Mouse (Mus musculus) fibroblast of lung, adult 2 months (primary cell): Measurements from ENCODE around the gene Ftsj3.

Experiments used
- DNase-seq: peaks from one replicate; pipeline ENCODE4 v3.0.0-alpha.2; 2011; ENCODE audit warnings: low read depth

The Ftsj3 gene

DNA sequence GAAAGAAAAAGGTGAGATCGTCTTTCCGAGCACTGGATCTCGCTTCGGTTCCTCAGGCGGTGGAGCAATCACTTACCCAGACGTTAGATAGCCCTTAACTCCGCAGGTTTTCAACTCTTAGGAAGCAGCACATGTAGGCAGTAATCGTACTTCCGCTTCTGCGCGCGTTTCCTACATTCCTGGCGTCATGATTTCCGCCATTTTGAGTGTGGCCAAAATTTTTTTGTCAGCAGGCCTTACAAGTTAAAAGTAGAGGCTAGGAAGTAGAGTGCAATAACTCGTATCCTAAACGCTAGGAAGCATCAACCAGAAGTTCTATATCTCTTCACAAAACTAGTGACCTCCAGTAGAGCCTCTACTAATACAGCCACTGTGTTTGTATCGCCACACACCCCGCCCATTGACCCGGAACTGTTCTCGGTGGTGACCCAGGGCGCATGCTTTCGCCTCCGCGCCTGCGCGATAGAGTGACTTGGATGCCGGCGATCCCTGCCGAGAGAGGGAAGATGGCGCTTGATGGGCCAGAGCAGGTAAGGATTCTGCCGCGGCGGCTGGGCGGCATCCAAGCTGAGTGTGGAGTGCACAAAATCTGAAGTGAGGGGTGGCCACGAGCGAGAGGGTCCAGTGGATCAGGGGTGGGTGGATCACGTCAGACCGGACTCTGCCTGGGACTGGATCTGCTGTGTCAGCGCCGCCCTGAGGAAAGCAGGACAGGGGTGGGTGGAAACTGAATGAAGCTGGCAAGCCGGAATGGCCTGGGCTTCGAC is at the start of gene Ftsj3, which contains the start of gene Psmc5:
TSS of gene Ftsj3 (minus strand) at position 395 of the 767 bp plus-strand sequence.
TSS of gene Psmc5 (plus strand) at position 470 of the 767 bp plus-strand sequence.
- DNase-seq = peak; percentile 88

DNA sequence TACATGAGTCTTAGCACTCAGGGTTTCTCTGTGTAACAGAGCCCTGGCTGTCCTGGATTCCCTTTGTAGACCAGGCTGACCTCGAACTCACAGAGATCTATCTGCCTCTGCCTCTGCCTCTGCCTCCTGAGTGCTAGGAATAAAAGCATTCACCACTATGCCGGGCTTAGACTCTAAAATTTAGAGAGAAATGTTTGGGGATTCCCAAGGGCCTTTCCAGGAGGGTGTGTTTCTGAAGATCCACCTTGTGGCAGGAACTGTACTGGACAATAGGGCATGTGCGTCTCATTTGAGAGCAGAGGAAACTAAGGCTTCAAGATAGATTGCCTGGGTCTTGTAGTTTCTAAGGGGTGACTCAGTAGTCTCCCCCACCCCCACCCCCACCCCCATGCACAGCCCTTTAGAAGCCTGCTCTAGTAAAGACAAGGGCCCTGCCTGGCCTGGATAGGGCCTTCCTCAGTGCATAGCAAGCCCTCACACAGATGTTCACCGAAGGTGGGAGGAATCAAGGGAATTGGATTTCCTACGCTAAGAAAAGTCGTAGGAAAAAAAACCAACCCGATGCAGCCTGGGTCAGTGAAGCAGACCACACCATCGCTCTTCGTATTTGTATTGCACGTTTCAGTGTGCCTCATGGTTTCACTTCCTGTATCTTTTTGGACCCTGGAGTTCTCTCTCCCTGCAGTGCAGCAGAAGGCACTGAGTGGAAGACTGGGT is 49.6 kb upstream of the Ftsj3 start:
- no peak for DNase-seq

DNA sequence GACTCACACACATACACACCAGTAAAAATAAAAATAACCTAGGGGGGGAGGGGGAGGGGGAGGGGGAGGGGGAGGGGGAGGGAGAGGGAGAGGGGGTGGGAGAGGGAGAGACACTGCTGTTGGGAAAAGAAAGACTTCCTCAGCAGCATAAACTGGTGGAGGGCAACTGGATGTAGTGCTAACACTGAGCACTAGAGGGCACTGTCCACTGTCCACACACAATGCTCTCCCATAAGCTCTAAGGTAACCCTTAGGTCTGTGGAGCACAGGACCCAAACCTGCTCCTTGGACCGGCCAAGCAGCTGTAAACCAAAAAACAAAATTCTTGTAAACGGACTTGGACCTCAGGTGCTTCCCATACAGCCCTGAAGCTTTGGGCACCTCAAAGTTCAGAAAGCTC is 46.8 kb upstream of the Ftsj3 start:
- peak; percentile 42 for DNase-seq

DNA sequence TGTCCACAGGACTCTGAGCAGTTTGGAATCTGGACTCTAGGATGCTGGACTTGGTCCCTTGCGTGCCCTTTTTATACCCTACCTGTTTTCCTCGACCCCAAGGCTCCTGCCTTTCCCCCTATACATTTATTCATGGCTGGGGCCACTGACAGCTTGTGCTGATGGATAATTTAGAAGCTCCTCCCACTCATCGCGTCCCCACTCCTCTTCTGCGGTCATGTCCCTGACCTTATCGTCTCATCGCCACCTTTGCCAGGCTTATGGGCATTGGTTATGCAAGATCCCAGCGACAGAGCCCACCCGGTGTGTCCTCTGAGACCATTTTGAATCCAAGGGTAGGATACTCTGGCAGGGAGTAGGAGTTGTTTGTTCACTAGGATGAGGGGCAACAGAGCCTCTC is 45.9 kb upstream of the Ftsj3 start, which contains the start of gene Gh:
TSS of gene Gh (minus strand) at position 101 of the 400 bp plus-strand sequence.
- DNase-seq = no peak

DNA sequence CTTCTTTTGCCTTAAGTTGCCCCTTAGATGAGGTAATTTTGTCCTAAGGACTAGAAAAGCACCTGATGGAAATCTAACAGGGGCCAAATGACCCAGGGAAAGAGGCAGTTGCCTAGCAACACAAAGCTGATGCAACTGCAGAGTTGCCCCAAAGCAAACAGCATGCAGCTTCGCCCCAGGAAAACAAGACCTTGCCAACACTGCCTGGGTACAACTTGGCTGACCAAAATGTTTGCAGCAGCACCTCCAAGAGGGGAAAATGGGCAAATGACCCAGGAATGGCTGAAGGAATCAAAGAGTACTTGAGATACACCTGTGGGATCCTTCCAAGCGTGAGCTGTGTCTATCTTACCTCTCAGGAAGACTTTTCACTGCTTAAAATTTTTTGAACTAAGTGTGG is 36.0 kb upstream of the Ftsj3 start:
- no peak for DNase-seq

DNA sequence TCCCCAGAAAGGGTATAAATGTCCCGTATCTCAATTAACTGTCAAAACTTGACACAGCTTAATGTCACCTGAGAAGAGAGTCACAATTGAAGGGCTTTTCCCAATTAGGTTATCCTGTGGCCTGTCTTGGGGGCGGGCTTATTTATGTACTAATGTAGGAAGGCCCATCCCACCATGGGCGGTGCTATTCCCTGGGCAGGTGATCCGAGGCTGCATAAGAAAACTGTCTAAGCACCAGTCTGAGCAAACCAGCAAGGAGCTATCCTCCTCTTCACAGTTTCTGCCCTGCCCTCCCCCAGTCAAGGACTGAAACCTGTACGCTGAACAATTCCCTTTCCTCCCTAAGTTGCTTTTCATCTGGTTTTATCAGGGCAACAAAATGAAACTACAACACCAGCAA is 34.5 kb upstream of the Ftsj3 start:
- no peak for DNase-seq

DNA sequence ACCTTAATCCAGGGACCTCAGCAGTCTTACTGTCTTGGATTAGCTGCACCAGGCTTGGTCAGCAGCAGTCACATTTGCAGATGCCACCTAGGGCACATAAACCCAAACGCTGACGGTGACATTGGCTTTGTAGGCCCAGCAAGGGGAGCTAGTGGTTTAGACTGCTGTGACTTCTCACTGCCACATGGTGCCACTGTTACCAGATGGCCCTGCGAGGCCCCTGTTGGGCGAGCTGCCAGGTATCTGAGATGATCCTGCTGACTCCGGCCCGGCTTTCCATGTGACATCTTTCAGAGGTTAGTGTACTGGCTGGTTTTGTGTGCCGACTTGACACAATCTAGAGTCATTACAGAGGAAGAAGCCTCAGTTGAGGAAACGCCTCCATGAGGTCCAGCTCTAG is 33.5 kb upstream of the Ftsj3 start:
- no peak for DNase-seq

DNA sequence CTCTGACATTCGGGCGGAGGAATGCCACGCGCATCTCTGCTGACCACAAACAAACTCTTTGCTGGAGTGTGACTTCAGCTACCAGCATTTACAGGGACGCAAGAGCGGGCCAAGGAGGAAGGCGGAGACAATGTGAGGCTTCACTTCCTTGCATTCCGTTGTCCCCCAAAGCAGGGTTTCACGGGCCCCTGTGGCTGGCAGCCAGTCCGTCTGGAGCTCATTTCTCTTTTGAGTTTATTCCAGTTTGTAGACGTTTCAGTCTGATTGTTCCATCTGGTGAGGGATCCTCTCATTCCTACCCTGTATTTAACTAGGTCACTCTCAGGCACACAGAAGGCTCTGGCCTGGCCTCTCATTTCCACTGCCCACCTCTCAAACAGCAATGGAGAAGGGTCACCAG is 31.1 kb upstream of the Ftsj3 start:
- no peak for DNase-seq

DNA sequence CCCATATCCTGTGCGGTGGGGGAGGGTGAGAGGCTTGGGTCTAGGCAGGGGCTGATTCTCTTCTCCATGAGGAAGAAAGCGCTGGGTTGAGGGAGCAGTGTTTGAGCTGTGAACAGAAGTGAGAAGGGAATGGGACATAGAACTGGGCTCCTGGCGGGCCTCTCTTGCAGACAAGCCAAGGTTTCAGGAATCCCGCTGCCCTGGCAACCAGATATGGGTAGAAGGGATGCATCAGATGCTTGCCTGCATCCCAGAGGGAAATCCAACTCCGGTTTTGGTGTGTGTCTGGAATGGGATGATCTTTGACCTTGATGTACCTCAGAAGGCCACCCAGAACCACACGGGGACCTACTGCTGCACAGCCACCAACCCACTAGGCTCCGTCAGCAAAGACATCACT is 30.3 kb upstream of the Ftsj3 start:
- DNase-seq = no peak

DNA sequence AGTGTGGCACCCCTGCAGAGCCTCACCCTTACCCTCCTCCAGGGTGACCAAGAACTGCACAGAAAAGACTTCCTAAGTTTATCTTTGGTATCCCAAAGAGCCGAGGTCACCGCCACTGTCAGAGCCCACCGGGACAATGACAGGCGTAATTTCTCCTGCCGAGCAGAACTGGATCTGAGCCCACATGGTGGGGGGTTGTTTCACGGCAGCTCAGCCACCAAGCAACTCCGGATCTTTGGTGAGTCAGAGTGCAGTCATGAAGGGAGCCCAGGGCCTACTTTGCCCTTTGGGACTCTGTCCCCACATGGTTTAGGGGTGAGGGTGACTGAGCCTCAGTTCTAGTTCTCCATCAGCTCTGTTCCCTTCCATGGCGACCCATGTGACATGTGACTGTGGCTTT is 28.2 kb upstream of the Ftsj3 start:
- DNase-seq = no peak

DNA sequence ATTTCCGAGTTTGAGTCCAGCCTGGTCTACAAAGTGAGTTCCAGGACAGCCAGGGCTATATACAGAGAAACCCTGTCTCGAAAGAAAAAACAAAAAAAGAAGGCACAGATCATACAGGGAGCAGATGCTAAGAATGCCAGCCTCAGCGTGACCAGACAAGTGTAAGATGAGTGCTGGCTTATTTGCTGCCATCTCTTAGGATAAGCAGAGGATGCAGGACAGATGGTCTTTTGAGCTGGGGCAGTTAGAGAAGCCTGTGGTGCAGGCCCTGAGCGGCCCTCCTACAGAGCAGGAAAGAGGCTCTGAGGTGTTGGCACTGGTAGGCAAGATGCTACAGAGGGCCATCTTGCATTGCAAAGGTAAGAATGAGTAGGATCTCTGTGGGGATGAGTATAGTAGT is 27.5 kb upstream of the Ftsj3 start:
- DNase-seq = no peak

DNA sequence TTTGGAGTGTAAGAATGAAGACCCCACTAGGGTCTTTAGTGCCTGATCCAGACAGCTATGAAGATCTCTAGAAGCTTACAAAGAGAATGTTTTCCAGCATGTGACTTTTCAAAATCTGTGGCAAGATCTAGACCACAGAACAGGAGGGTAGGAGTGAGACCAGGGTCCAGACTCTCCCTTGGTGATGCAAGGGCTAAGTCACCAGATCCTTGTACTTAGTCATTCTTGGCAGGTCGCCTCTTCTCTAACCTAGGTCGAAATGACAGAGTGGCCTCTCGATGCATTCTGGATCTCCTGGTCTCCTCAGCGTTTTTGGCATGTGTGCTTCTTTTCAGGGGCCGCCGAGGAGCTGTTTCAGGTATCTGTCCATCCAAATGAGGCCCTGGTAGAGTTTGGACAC is 26.6 kb upstream of the Ftsj3 start:
- no peak for DNase-seq

DNA sequence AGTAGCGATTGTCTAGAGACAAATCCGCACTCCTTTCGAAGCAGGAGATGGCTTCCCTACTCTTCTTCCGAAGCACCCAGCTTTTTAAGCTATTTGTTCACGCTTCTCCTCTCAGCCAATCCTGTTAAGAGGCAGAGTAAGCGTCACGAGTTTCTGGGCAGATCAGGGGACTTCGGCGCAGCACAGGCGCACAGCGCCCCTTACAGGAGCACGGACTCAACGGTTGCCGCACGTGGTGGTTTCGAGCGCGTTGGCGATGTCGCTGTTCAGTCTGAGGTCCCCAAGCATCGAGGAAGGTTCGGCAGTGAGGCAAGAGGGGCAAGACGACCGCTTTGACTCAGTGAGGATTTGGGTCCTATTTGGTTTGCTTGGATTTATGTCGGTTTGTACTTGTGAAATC is 20.6 kb upstream of the Ftsj3 start, which contains the start of gene Tcam1:
TSS of gene Tcam1 (plus strand) at position 219 of the 400 bp plus-strand sequence.
- DNase-seq = peak; percentile 95

DNA sequence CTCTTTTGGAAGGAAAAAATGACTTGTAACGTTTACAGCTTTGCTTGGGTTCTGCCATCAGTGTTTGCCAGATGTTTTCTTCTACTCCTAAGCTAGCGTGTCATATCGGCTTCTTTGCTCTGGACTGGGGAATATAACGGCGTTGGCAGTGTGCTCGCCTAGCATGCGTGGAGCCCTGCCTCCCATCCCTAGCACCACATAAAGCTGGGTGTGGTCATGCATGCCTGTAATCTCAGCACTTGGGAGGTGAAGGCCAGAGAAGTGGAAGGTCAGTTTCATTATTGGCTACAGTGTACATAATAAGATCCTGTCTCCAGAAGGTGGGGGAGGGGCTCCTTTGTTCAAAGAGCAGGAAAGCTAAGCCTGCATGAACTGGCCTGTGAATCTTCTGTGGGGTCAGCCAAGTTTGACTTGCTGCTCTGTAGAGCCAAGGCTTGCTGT is 19.1 kb upstream of the Ftsj3 start:
- DNase-seq = no peak

DNA sequence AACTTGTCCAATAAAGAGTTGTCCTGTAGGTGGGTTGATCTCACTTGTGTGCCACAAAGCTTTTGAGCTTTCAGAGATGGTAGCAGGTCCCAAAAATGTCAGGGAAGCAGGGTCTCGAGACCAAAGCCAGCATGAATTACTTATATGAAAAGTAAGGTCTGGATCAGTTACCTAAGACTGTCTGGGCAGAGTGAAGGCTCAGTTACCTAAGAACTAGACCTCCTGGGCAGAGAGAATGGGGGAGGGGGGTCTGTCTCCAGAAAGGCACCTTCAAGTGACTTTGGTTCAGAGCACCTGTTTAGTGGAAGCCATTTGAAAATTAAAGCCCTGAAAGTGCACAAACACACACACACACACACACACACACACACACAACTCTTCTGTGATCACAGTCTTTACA is 18.5 kb upstream of the Ftsj3 start:
- no peak for DNase-seq

DNA sequence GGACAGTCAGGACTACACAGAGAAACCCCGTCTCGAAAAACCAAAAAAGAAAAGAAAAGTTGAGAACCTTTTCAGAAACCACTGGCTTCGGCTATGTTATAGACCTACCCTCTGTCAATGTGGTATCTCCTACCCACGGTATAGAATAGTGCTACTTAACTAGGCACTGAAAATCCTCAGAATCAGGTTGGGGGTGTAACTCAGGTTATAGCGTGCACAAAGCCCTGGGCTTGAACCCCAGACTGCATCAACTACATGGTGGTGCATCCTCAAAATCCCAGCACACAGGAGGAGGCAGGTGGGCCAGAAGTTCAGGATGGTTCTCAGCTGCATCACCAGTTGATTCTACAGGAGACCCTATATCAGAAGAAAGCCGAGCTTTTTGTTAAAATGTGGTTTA is 17.9 kb upstream of the Ftsj3 start:
- DNase-seq = no peak

DNA sequence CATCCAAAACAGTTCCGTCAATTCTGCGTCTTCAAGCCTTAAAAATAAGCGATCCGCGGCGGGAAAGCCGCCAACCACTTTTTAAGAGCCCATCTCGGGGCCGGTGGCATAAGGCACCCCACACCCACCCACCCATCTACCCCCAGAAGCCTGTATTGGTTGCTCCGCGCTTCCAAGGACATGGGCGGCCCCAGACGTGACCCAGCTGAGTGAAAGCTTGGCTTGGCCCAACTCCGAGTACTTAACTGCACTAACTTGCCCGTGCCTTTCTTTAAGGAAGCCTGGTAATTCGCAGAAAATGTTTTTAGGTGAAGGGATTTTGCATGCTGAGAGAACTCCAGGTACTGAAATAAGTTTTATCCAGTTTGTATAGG is 17.4 kb upstream of the Ftsj3 start:
- no peak for DNase-seq

DNA sequence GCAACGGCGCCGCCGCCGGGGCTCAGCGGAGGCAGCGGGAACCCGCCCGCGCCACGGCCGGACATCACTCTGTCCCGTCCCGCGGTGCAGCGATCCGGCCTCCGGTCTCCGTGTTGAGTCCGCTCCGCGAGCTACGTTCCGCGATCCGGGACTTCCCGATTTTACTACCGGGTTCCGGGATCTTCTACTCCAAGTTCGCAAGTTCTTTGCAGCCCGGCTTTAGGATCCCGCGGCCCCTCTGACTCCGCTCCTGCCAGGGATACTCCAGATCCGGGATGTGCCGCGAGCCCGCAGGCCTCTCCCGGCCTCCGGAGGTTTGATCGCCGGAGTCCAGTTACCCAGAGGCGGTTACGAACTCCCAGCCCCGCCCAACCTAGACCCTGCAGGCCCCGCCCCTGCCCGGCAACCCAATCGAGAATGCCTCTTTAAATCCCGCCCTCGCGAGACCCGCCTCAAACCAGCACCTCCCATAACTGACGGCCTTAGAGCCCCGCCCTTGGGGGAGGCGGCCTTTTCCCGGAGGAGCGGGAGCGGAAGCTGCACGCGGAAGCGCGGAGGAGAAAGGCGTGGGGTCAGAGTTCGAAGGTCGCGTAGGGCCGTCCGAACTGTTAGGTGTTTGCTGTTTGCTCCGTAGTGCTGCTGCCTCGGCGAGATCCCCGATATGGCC is 16.9 kb upstream of the Ftsj3 start, which contains the start of gene Smarcd2:
TSS of gene Smarcd2 (minus strand) at position 329 of the 667 bp plus-strand sequence.
- DNase-seq = peak; percentile 97

DNA sequence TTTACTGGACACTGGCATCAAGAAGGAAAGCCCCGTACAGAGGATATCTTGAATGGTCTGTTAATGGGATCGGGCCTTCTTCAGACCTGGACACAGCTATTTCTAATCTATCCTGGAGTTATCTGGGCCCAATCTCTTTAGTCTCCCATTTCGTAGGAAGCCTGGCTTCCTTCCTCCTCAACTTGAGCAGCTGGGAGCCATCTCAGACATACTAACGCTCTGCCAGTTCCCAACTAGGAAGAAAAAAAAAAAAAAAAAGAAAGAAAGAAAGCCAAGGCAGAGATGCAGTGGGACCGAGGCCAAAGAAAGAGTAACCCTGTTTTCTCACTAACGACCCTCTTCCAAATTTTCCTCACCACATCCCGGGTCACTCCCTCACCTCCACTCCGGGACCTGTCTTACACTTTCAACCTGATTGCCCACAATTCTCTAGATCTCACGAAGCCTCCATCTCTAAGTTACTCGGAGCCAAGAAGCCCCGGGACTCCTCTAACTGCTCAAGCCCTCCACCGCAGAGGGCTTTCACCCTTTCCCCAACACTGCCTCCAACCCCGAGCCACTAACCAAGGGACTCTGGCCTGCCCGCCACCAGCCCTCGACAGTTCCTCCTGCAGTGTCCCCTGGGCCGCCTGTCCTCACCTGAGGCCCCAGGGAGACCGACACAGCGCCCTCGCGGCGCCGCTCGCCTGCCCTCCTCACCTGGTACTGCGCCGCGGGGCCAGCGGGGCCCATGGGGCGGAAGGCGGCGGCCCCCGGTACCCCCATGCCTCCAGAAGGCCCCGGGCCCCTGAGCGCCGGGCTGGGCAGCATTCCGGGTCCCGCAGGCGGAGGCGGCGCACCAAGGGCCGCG is 16.1 kb upstream of the Ftsj3 start:
- DNase-seq = no peak

DNA sequence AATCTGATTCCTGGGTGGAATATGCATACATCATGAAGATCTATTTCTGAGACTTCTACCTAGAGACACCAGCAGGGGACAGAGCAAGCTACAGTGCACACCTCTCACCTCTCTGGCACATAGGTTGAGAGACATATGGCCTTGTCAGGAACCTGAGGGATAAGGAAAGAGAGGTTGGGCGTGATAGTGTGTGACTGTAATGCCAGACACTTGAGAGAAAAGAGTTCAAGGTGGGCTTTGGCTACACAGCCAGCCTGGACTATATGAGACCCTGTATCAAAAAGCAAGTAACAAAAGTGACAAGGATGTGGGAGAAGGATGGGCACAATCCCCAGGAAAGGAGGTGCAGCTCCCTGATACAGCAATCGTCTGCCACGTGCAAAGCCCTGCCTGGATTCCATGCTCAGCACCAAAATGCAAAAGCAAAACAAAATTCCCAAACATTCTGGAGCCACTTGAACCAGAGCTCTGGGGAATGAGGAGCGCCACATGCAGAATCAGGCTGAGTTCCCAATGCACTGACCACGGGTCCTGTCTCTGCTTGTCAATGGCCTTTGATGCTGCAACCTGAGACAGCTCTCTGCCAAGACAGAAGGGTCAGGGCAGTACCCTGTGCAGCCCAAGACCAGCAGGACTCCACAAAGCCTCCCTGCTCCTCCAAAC is 15.4 kb upstream of the Ftsj3 start:
- DNase-seq = no peak

DNA sequence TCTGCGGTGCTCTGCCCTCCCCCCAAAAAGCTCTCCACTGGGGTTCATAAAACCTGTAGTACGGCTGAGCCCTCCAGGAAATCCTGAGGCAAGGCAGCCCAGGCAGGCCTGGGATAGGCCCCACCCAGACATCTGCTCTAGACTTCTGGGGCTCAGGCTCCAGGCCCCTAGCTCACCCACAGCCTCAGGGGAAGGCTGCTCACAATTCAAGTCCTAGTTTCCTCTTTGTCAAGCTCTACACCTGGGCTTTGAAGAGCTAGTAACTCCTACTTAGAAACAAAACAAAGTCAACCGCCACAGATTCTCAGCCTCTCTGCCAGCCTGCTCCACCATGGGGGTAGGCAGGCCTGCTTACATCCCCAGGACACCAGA is 13.2 kb upstream of the Ftsj3 start:
- no peak for DNase-seq
